Mouse (Mus musculus): Measurements from ENCODE around the gene App. TPM values are rescaled to one million over a fixed set of nuclear protein-coding genes. Genes with fewer than 3 reads are reported as not detected.
A peak's percentile ranks its signal among the peaks of the same experiment; 100 is the strongest.

App gene
- polyA plus RNA-seq, 1 experiment from 2014 or later = 455 TPM

GRCm38 (mm10) chr16:84986016-84986631 is 187.4 kb downstream of the App start:
- Histone ChIP-seq H3K4me1 (ENCODE audit: control insufficient read depth, insufficient read depth, low read length) (no peaks in the 10 kb centered on the region), H3K27me3 (ENCODE audit: control insufficient read depth, insufficient read depth, low read length) (no peaks in the 10 kb centered on the region), H3K4me2 (ENCODE audit: low read depth, low read length) (no peak overlapping the region), H3K27ac (ENCODE audit: low read depth, low read length) (no peak overlapping the region), H3K36me3 (ENCODE audit: control insufficient read depth, insufficient read depth, low read length) (no peaks in the 10 kb centered on the region), H3K4me3 (ENCODE audit: low read depth, low read length) (no peak overlapping the region), H3K9me3 (ENCODE audit: control insufficient read depth, low read length) (no peaks in the 10 kb centered on the region), H3K9ac (replicated peaks; ENCODE audit: low read depth, low read length) (no peak overlapping the region)
- ATAC-seq (ENCODE audit: low read depth) = no peak
- WGBS = 86% methylated on average over 11 of the region's 11 CpGs

- Histone ChIP-seq H3K4me3 (ENCODE audit: low read depth, low read length) (no peak overlapping the region), H3K27me3 (ENCODE audit: control insufficient read depth, insufficient read depth, low read length) (no peaks in the 10 kb centered on the region), H3K9me3 (ENCODE audit: control insufficient read depth, low read length) (no peaks in the 10 kb centered on the region), H3K36me3 (ENCODE audit: control insufficient read depth, insufficient read depth, low read length) (no peaks in the 10 kb centered on the region), H3K4me1 (ENCODE audit: control insufficient read depth, insufficient read depth, low read length) (no peaks in the 10 kb centered on the region), H3K27ac (ENCODE audit: low read depth, low read length) (no peak overlapping the region), H3K4me2 (ENCODE audit: low read depth, low read length) (no peak overlapping the region), H3K9ac (replicated peaks; ENCODE audit: low read depth, low read length) (no peak overlapping the region)
- WGBS = 96% methylated on average over 3 of the region's 3 CpGs
- ATAC-seq (ENCODE audit: low read depth) = no peak
Measured at GRCm38 (mm10) chr16:84985340-84985739, 188.2 kb downstream of the App start.

- H3K4me3 ChIP-seq (ENCODE audit: low read depth, low read length) = no peak overlapping the region
- no peaks in the 10 kb centered on the region for H3K9me3 ChIP-seq (ENCODE audit: control insufficient read depth, low read length)
- ATAC-seq (ENCODE audit: low read depth) = no peak
- no peak overlapping the region for H3K9ac ChIP-seq (replicated peaks; ENCODE audit: low read depth, low read length)
- H3K27me3 ChIP-seq (ENCODE audit: control insufficient read depth, insufficient read depth, low read length) = no peaks in the 10 kb centered on the region
- no peaks in the 10 kb centered on the region for H3K36me3 ChIP-seq (ENCODE audit: control insufficient read depth, insufficient read depth, low read length)
- H3K4me1 ChIP-seq (ENCODE audit: control insufficient read depth, insufficient read depth, low read length) = no peaks in the 10 kb centered on the region
- WGBS = 80% methylated on average over 3 of the region's 3 CpGs
- no peak overlapping the region for H3K27ac ChIP-seq (ENCODE audit: low read depth, low read length)
- no peak overlapping the region for H3K4me2 ChIP-seq (ENCODE audit: low read depth, low read length)
Measured at GRCm38 (mm10) chr16:84983428-84983827, 190.1 kb downstream of the App start.

- no peak for ATAC-seq (ENCODE audit: low read depth)
- Histone ChIP-seq H3K9ac (replicated peaks; ENCODE audit: low read depth, low read length) (no peak overlapping the region), H3K36me3 (ENCODE audit: control insufficient read depth, insufficient read depth, low read length) (no peaks in the 10 kb centered on the region; the same call in 1 of the 2 replicates), H3K27me3 (ENCODE audit: control insufficient read depth, insufficient read depth, low read length) (no peaks in the 10 kb centered on the region), H3K4me1 (ENCODE audit: control insufficient read depth, insufficient read depth, low read length) (no peaks in the 10 kb centered on the region), H3K27ac (ENCODE audit: low read depth, low read length) (no peak overlapping the region), H3K4me3 (ENCODE audit: low read depth, low read length) (no peak overlapping the region), H3K4me2 (ENCODE audit: low read depth, low read length) (no peak overlapping the region), H3K9me3 (ENCODE audit: control insufficient read depth, low read length) (no peaks in the 10 kb centered on the region)
- WGBS = 84% methylated on average over 3 of the region's 3 CpGs
Measured at GRCm38 (mm10) chr16:84982589-84982988, 191.0 kb downstream of the App start.

DNA sequence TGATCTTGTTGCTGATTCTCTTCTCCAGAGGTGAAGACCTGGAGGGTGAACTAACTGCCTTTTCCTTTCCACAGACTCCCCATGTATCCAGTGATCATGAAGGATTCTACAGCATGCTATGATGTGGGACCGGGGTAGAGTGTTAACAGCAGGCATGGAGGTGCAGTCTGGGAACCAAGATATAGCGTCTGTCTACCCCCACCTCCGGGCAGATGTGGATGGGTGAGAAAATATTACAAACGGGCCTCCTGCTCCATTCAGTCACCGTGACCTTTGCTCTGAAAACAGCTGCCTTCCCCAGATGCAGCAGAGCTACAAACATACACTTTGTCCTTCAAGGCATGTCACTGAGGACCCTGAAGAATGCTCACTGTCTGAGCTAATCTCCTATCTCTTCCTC is 195.0 kb downstream of the App start:
- no peak overlapping the region for H3K27ac ChIP-seq (ENCODE audit: low read depth, low read length)
- H3K27me3 ChIP-seq (ENCODE audit: control insufficient read depth, insufficient read depth, low read length) = no peaks in the 10 kb centered on the region
- no peaks in the 10 kb centered on the region for H3K9me3 ChIP-seq (ENCODE audit: control insufficient read depth, low read length)
- no peak for ATAC-seq (ENCODE audit: low read depth)
- WGBS = 79% methylated on average over 5 of the region's 5 CpGs
- H3K36me3 ChIP-seq (ENCODE audit: control insufficient read depth, insufficient read depth, low read length) = peaks cover 8% of the 10 kb centered on the region; the same call in 1 of the 2 replicates
- H3K4me1 ChIP-seq (ENCODE audit: control insufficient read depth, insufficient read depth, low read length) = no peaks in the 10 kb centered on the region
- H3K4me3 ChIP-seq (ENCODE audit: low read depth, low read length) = no peak overlapping the region
- no peak overlapping the region for H3K9ac ChIP-seq (replicated peaks; ENCODE audit: low read depth, low read length)
- no peak overlapping the region for H3K4me2 ChIP-seq (ENCODE audit: low read depth, low read length)

DNA sequence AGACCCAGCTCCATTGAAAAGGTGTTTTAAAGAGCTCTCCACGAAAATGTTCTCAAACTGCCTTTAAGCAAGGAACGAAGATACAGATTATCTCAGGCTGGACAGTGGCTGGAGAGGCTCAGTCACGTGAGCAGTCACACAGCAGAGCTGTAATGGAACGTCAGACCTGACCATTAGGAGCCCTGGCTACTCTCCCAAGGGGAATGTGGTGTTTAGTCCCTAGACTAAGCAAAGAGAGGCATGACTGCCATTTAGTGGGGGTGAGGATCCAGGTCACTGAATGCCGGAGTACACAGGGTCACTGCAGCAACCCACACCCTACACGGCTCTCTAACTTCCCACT is 199.4 kb downstream of the App start:
- Histone ChIP-seq H3K36me3 (ENCODE audit: control insufficient read depth, insufficient read depth, low read length) (peaks cover 11% of the 10 kb centered on the region; the same call in 1 of the 2 replicates), H3K27me3 (ENCODE audit: control insufficient read depth, insufficient read depth, low read length) (no peaks in the 10 kb centered on the region), H3K4me2 (ENCODE audit: low read depth, low read length) (no peak overlapping the region), H3K9me3 (ENCODE audit: control insufficient read depth, low read length) (no peaks in the 10 kb centered on the region), H3K4me1 (ENCODE audit: control insufficient read depth, insufficient read depth, low read length) (no peaks in the 10 kb centered on the region), H3K9ac (replicated peaks; ENCODE audit: low read depth, low read length) (no peak overlapping the region), H3K27ac (ENCODE audit: low read depth, low read length) (0 out of 2 replicates have a peak overlapping the region, but pooled peaks have one; percentile 22), H3K4me3 (ENCODE audit: low read depth, low read length) (no peak overlapping the region)
- no peak for ATAC-seq (ENCODE audit: low read depth)
- WGBS = 87% methylated on average over 6 of the region's 6 CpGs

DNA sequence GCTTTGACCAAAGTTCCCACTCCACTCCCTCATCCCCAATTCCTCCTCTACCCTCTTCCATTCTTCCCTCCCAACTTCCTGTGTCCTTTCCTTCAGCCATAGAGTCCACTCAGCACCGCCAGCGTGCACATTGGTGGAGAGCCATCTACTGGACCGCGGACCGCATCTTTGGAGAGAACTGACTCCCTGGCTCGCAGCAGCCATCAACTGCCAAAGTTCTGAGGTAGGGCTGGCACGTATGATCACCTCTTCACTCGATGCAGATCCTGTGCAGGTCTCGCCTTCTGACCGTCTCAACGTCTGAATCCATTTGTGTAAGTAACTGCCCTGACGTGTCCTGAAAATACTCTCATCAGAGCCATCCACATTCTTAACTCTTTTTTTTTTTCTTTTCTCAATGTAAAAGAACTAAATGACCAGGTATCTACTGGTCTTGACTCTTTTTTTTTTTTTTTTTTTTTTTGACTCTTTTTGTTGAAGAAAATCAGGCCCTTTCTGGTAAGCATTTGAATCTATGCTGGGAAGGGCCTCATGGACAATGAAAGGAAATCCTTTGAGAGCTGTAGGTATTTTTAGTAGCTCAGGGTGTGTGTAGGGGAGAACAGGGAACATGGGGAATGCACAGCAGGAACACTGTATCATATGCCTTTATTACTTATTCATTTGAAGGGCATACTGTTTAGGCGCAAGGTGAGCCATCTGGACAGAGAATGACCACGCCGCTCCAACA is 200.0 kb downstream of the App start:
- ATAC-seq (ENCODE audit: low read depth) = no peak
- WGBS = 97% methylated on average over 15 of the region's 15 CpGs

GRCm38 (mm10) chr16:84971535-84972330 is 201.8 kb downstream of the App start:
- Histone ChIP-seq H3K9ac (replicated peaks; ENCODE audit: low read depth, low read length) (no peak overlapping the region), H3K9me3 (ENCODE audit: control insufficient read depth, low read length) (no peaks in the 10 kb centered on the region), H3K27me3 (ENCODE audit: control insufficient read depth, insufficient read depth, low read length) (no peaks in the 10 kb centered on the region), H3K4me2 (ENCODE audit: low read depth, low read length) (no peak overlapping the region), H3K27ac (ENCODE audit: low read depth, low read length) (no peak overlapping the region; the same call in 1 of the 2 replicates), H3K4me3 (ENCODE audit: low read depth, low read length) (no peak overlapping the region), H3K4me1 (ENCODE audit: control insufficient read depth, insufficient read depth, low read length) (no peaks in the 10 kb centered on the region), H3K36me3 (ENCODE audit: control insufficient read depth, insufficient read depth, low read length) (peaks cover 7% of the 10 kb centered on the region; the same call in 1 of the 2 replicates)
- 66% methylated on average over 16 of the region's 16 CpGs for WGBS
- ATAC-seq (ENCODE audit: low read depth) = no peak

More for the DNA sequence above, 200.0 kb downstream of the App start:
- Histone ChIP-seq H3K4me2 (ENCODE audit: low read depth, low read length) (no peak overlapping the region), H3K4me3 (ENCODE audit: low read depth, low read length) (no peak overlapping the region), H3K27me3 (ENCODE audit: control insufficient read depth, insufficient read depth, low read length) (no peaks in the 10 kb centered on the region), H3K9me3 (ENCODE audit: control insufficient read depth, low read length) (no peaks in the 10 kb centered on the region), H3K9ac (replicated peaks; ENCODE audit: low read depth, low read length) (no peak overlapping the region), H3K36me3 (ENCODE audit: control insufficient read depth, insufficient read depth, low read length) (peaks cover 11% of the 10 kb centered on the region; the same call in 1 of the 2 replicates), H3K27ac (ENCODE audit: low read depth, low read length) (0 out of 2 replicates have a peak overlapping the region, but pooled peaks have one; percentile 22), H3K4me1 (ENCODE audit: control insufficient read depth, insufficient read depth, low read length) (no peaks in the 10 kb centered on the region)

DNA sequence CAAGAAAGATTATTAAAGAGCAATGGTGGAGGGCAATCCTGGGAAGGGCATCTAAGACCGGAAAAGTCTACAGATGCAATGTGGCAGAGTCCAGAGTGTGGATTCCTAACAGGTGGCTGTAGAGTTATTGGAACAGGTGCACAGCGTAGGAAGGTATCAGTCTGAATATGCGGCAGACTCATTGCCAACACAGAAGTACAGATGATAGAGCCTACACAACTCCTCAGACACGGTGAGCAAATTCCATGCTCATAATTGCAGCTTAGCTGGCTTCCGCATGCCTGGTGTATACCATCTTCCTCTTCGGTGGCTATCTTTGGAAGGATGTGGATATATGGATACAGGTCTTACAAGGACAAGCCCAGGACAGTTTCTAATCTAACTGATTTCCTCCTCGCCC is 204.5 kb downstream of the App start:
- Histone ChIP-seq H3K9ac (replicated peaks; ENCODE audit: low read depth, low read length) (no peak overlapping the region), H3K4me2 (ENCODE audit: low read depth, low read length) (no peak overlapping the region), H3K36me3 (ENCODE audit: control insufficient read depth, insufficient read depth, low read length) (peaks cover 8% of the 10 kb centered on the region; the same call in 1 of the 2 replicates), H3K4me1 (ENCODE audit: control insufficient read depth, insufficient read depth, low read length) (peaks cover 5% of the 10 kb centered on the region; the same call in 1 of the 2 replicates), H3K27ac (ENCODE audit: low read depth, low read length) (no peak overlapping the region), H3K27me3 (ENCODE audit: control insufficient read depth, insufficient read depth, low read length) (no peaks in the 10 kb centered on the region), H3K4me3 (ENCODE audit: low read depth, low read length) (no peak overlapping the region), H3K9me3 (ENCODE audit: control insufficient read depth, low read length) (no peaks in the 10 kb centered on the region)
- no peak for ATAC-seq (ENCODE audit: low read depth)
- WGBS = 96% methylated on average over 7 of the region's 7 CpGs
